Mouse (Mus musculus): ENCODE measurements around the gene Filip1. TPM values are rescaled to one million over a fixed set of nuclear protein-coding genes. Genes with fewer than 3 reads are reported as not detected.
A peak's percentile ranks its signal among the peaks of the same experiment; 100 is the strongest.

Filip1 gene
- polyA plus RNA-seq, 1 experiment from 2014 or later = 5.3 TPM

DNA sequence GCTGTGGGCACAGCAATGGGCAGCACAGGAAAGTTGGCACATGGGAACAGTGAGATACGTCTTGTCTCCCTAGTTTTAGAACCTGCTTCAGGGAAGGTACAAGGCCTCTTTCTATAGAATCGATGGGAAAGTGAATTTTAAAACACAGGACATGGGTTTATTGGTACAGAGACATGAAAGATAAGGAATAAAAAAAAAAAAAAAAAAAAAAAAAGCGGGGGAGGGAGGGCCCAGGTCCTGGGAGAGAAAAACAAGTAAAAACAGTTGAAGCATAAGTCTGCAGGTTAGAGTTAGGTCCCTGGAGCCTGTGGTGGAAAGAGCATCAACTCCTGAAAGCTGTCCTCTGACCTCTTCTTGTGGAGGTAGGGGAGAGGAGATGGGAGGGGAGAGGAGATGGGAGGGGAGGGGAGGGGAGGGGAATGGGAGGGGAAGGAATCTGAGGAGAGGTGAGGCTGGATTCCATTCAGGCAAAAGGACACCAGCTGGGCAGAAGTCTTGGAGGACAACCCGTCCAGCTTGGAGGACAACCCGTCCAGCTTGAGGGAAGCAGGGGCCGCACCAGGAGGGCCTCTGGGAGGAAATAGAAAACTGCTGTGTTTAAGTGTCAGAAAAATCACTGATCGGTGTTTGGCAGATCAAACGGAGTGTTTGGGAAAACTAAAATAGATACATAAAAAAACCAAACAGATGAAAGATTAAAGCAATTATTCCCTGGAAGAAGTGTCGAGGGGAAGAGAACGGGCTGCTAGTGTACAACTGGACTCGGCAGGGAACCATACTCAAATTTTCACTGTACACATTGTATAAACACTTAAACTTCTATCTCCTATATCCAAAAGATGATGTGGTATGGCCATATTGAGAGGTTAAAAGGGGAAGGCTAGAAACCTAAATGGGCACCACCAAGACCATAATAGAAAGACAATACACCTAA lies 201.4 kb downstream of the Filip1 start:
- 76% methylated on average over 10 of the region's 11 CpGs for WGBS
- Histone ChIP-seq H3K36me3 (ENCODE audit: control insufficient read depth, insufficient read depth) (no peaks in the 10 kb centered on the region), H3K4me1 (replicated peaks; ENCODE audit: control insufficient read depth, insufficient read depth, low read length) (no peaks in the 10 kb centered on the region), H3K9me3 (ENCODE audit: control insufficient read depth) (no peaks in the 10 kb centered on the region), H3K4me2 (replicated peaks; ENCODE audit: low read depth) (no peak overlapping the region), H3K27me3 (replicated peaks; ENCODE audit: control insufficient read depth, insufficient read depth, low read length) (no peaks in the 10 kb centered on the region), H3K27ac (ENCODE audit: low read depth, low read length) (no peak overlapping the region), H3K4me3 (ENCODE audit: low read depth, low read length) (no peak overlapping the region), H3K9ac (ENCODE audit: low read depth, low read length) (no peak overlapping the region)
- no peak for ATAC-seq
- TF ChIP-seq CTCF (IDR thresholded peaks at IDR 0.05; ENCODE audit: low read depth) = no peak

DNA sequence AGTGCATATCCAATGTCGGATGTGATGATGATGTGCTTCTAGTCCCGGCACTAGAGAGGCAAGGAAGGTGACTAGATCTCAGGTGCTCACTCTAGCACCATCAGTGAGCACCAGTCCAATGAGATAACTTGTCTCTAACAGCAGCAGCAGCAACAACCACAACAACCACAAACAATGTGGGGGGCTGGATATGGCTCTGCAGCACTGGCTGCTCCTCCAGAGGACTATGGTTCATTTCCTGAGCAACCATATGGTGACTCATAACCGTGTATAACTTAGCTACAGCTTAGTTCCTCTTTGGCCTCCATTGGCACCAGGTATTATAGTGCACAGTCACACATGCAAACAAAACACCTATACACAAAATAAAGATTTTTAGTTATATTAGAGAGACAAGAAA lies 202.1 kb downstream of the Filip1 start:
- Histone ChIP-seq H3K27ac (ENCODE audit: low read depth, low read length) (no peak overlapping the region), H3K9ac (ENCODE audit: low read depth, low read length) (no peak overlapping the region), H3K4me2 (replicated peaks; ENCODE audit: low read depth) (no peak overlapping the region), H3K27me3 (replicated peaks; ENCODE audit: control insufficient read depth, insufficient read depth, low read length) (no peaks in the 10 kb centered on the region), H3K9me3 (ENCODE audit: control insufficient read depth) (no peaks in the 10 kb centered on the region), H3K4me3 (ENCODE audit: low read depth, low read length) (no peak overlapping the region), H3K36me3 (ENCODE audit: control insufficient read depth, insufficient read depth) (no peaks in the 10 kb centered on the region), H3K4me1 (replicated peaks; ENCODE audit: control insufficient read depth, insufficient read depth, low read length) (no peaks in the 10 kb centered on the region)
- no peak for ATAC-seq
- WGBS = 72% methylated on average over 3 of the region's 3 CpGs
- TF ChIP-seq CTCF (IDR thresholded peaks at IDR 0.05; ENCODE audit: low read depth) = no peak

DNA sequence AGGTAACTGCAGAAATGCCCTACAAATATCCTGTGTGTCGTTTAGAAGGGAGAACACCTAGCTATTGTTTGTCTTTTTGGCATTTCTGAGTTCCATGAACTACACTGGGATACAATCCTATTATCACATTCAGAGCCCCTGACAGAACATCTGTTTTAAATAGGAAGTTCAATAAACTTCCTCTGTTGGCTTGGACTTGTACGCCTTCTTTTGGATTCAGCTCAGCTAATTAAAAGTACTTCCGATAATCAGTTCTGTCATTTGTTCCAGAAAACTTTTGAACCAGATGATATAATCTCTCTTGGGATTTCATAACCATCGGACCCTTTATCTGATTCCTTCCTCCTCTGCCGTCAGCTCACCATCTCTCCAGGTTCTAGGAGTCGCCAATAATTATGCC lies 203.2 kb downstream of the Filip1 start:
- no peak overlapping the region for H3K9ac ChIP-seq (ENCODE audit: low read depth, low read length)
- no peaks in the 10 kb centered on the region for H3K36me3 ChIP-seq (ENCODE audit: control insufficient read depth, insufficient read depth)
- ATAC-seq = no peak
- no peak overlapping the region for H3K4me3 ChIP-seq (ENCODE audit: low read depth, low read length)
- H3K27ac ChIP-seq (ENCODE audit: low read depth, low read length) = no peak overlapping the region
- WGBS = 63% methylated on average over 6 of the region's 6 CpGs
- H3K4me1 ChIP-seq (replicated peaks; ENCODE audit: control insufficient read depth, insufficient read depth, low read length) = no peaks in the 10 kb centered on the region
- no peaks in the 10 kb centered on the region; the same call in 1 of the 2 replicates for H3K27me3 ChIP-seq (replicated peaks; ENCODE audit: control insufficient read depth, insufficient read depth, low read length)
- H3K9me3 ChIP-seq (ENCODE audit: control insufficient read depth) = no peaks in the 10 kb centered on the region
- TF ChIP-seq CTCF (IDR thresholded peaks at IDR 0.05; ENCODE audit: low read depth) = no peak
- H3K4me2 ChIP-seq (replicated peaks; ENCODE audit: low read depth) = no peak overlapping the region

DNA sequence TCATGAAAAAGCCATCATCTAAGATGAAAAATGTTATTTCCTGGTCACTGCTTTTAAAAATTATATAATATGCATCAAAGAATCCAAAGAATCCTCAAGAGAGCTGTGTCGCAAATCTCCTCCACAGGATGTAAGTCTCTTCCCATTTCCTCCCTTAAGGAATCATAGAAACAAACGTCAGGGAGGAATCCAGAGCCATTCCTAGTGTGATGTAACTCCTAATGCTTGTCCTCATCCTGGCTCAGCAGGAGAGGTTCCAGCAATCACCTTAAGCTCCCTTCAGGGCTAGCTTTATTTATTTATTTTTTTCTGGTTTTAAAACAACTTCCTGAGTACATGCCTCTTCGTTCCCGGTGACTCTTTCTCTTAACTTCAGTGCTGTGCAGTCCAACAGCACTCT lies 205.5 kb downstream of the Filip1 start:
- no peak overlapping the region for H3K4me2 ChIP-seq (replicated peaks; ENCODE audit: low read depth)

DNA sequence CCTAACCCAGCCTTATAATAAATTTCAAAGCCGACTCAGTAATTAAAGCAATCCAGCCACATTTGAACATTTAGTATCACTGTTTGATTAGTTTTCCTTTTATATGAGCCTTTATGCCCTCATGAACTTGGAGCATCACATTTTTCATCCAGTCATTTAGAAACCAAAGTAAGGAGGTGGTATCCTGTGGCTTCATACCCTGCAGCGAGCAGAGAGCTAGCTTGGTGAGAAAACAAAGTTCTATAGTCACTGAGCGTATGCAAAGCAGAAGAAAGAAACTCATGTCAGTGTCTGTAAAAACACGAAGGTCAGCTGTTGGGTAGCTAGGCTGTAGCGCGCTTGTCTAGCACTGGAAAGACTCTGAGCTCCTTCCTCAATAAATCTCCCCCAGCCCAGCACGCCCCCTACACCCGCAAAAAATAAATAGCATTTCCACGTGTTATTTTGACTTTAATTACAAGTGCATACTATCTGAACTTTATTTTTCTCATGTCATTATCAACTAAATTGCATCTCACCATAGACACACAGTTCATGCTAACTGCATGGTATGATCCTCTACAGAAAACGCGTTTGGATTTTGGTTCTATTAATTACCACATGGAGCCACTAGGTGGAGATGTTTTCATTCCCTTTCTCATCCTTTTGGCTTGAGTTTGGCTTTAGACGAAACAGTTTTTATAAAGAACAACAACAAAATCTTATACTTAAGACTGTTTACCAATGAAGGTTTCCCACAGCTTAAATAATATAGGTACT lies 206.2 kb downstream of the Filip1 start:
- H3K27me3 ChIP-seq (replicated peaks; ENCODE audit: control insufficient read depth, insufficient read depth, low read length) = no peaks in the 10 kb centered on the region; the same call in 1 of the 2 replicates
- peak; percentile 82 for TF ChIP-seq CTCF (IDR thresholded peaks at IDR 0.05; ENCODE audit: low read depth)
- ATAC-seq = no peak
- no peak overlapping the region for H3K27ac ChIP-seq (ENCODE audit: low read depth, low read length)
- 44% methylated on average over 12 of the region's 12 CpGs for WGBS
- no peaks in the 10 kb centered on the region for H3K4me1 ChIP-seq (replicated peaks; ENCODE audit: control insufficient read depth, insufficient read depth, low read length)
- no peaks in the 10 kb centered on the region for H3K36me3 ChIP-seq (ENCODE audit: control insufficient read depth, insufficient read depth)
- H3K9ac ChIP-seq (ENCODE audit: low read depth, low read length) = no peak overlapping the region
- H3K9me3 ChIP-seq (ENCODE audit: control insufficient read depth) = no peaks in the 10 kb centered on the region
- no peak overlapping the region for H3K4me3 ChIP-seq (ENCODE audit: low read depth, low read length)
- H3K4me2 ChIP-seq (replicated peaks; ENCODE audit: low read depth) = no peak overlapping the region

More for the DNA sequence above, 205.5 kb downstream of the Filip1 start:
- TF ChIP-seq CTCF (IDR thresholded peaks at IDR 0.05; ENCODE audit: low read depth) = no peak
- H3K27me3 ChIP-seq (replicated peaks; ENCODE audit: control insufficient read depth, insufficient read depth, low read length) = no peaks in the 10 kb centered on the region; the same call in 1 of the 2 replicates
- no peaks in the 10 kb centered on the region for H3K36me3 ChIP-seq (ENCODE audit: control insufficient read depth, insufficient read depth)
- no peaks in the 10 kb centered on the region for H3K4me1 ChIP-seq (replicated peaks; ENCODE audit: control insufficient read depth, insufficient read depth, low read length)
- H3K4me3 ChIP-seq (ENCODE audit: low read depth, low read length) = no peak overlapping the region
- no peak for ATAC-seq
- H3K27ac ChIP-seq (ENCODE audit: low read depth, low read length) = no peak overlapping the region
- no peaks in the 10 kb centered on the region for H3K9me3 ChIP-seq (ENCODE audit: control insufficient read depth)
- WGBS = 46% methylated on average over 4 of the region's 4 CpGs
- no peak overlapping the region for H3K9ac ChIP-seq (ENCODE audit: low read depth, low read length)

DNA sequence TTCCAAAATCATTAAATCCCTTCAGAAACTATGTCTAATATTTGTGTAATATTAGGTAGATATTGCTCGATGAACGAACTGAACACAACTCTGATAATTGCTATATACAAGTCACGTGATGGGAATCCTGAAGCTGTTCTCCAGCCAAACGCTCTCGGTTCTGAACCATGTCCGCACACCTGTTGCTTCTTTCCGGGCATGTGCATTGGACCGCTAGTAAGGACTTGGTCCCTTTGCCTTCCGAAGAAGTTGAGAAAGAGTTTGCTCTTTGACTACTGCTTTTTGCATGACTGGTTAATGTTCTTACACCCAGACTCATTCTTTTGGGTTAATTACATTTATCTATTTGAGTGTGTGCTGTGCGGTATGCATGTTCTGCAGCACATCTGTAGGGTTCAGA lies 207.2 kb downstream of the Filip1 start:
- no peaks in the 10 kb centered on the region; the same call in 1 of the 2 replicates for H3K27me3 ChIP-seq (replicated peaks; ENCODE audit: control insufficient read depth, insufficient read depth, low read length)
- no peak for TF ChIP-seq CTCF (IDR thresholded peaks at IDR 0.05; ENCODE audit: low read depth)
- ATAC-seq = no peak
- no peak overlapping the region for H3K4me3 ChIP-seq (ENCODE audit: low read depth, low read length)
- no peaks in the 10 kb centered on the region for H3K9me3 ChIP-seq (ENCODE audit: control insufficient read depth)
- H3K9ac ChIP-seq (ENCODE audit: low read depth, low read length) = no peak overlapping the region
- WGBS = 87% methylated on average over 10 of the region's 10 CpGs
- no peak overlapping the region for H3K27ac ChIP-seq (ENCODE audit: low read depth, low read length)
- H3K4me1 ChIP-seq (replicated peaks; ENCODE audit: control insufficient read depth, insufficient read depth, low read length) = no peaks in the 10 kb centered on the region
- no peak overlapping the region for H3K4me2 ChIP-seq (replicated peaks; ENCODE audit: low read depth)
- H3K36me3 ChIP-seq (ENCODE audit: control insufficient read depth, insufficient read depth) = no peaks in the 10 kb centered on the region

Measured in intestine, postnatal 0 days (tissue).